9 mouse cellular contexts compared by ENCODE assay signal in the genomic region with DNA sequence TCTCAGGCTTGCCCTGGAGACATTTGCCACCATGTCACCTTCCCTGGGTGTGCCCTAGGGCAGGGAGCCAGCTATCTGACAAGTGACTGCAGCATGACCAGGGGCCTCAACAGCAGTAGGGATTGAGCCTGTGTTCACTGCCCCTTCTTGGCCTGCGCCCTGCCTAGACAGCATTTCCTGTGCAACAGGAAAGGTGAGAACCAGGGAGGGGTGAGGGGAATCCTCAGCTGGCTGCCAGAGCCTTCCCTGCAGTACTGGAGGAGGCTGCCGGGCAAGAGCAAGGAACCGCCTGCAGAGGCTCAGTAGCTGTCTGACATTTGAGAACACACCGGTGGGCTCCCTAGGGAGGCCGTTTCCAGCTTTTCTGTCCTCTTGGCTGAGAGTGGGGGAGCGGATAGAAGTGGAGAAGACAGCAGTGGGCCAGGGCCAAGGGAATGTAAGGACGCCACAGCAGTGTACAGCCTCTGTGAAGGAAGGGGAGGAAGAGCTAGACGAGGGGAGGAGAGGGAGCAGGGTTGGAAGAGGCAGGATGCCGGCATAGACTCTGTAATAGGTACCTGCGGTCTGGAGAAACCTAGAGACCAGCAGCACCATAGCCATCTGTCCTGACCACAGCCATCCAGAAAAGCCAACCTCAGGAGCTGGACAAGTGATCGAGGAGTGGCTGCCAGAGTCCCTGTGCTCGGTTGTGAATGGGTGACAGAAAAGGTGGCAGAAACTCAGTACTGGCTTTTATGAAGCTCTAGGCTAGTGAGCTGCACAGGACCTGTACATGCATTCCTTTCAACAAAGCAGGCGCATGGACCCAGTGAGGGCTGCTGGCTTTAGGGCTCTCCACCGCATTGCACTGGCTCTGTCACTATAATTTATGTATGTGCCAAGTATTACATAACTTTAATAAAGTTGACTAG. TPM values are rescaled to one million over a fixed set of nuclear protein-coding genes. Genes with fewer than 3 reads are reported as not detected.
DNase-seq lines count a peak whose midpoint lies in the region; ATAC-seq and TF ChIP-seq lines count a peak whose summit lies in the region.
"Had no signal": no experiment of that assay in that cellular context is flagged by ENCODE, and none has a peak within 500 bp of the region (broad histone marks: within the 10 kb centered on the region; RNA-seq: fewer than 3 reads in every experiment).

No protein-coding gene starts in this region.

- peak overlapping the region; percentile 38 for H3K4me2 ChIP-seq in embryonic facial prominence, embryonic 13.5 days
- H3K4me2 ChIP-seq in heart, embryonic 12.5 days = peak overlapping the region; percentile 19
- peak overlapping the region; percentile 36 for H3K4me2 ChIP-seq in kidney, embryonic 15.5 days

- no peak for DNase-seq in testis, postnatal 14 days (ENCODE audit: low spot score)
- DNase-seq in lung, postnatal 10 days = peak; percentile 85
- DNase-seq in layer of hippocampus, adult 18-20 months (ENCODE audit: low spot score in 2 of 2) = no peak

- TF ChIP-seq CTCF in testis, adult 2 months (IDR thresholded peaks at IDR 0.05; ENCODE audit: control insufficient read depth, insufficient read depth, insufficient replicate concordance, low read depth, low read length) = no peak
- TF ChIP-seq CTCF in small intestine, adult 2 months (IDR thresholded peaks at IDR 0.05; ENCODE audit: extremely low read depth, insufficient read length, insufficient replicate concordance, low read depth, low read length) = no peak

- TF ChIP-seq POLR2A in testis, adult 2 months (IDR thresholded peaks at IDR 0.05; ENCODE audit: control insufficient read depth, low read depth, low read length) = no peak
- no peak for TF ChIP-seq POLR2A in small intestine, adult 2 months (IDR thresholded peaks at IDR 0.05; ENCODE audit: low read depth, low read length)

- H3K9ac ChIP-seq in embryonic facial prominence, embryonic 13.5 days = peak overlapping the region; percentile 52
- H3K9ac ChIP-seq in heart, embryonic 12.5 days = peak overlapping the region; percentile 53; the same call in 1 of the 2 replicates
- H3K9ac ChIP-seq in kidney, embryonic 15.5 days = no peak overlapping the region

- H3K27me3 ChIP-seq in testis, adult 2 months (ENCODE audit: control insufficient read depth, insufficient read depth, low read length) = no peaks in the 10 kb centered on the region
- no peaks in the 10 kb centered on the region for H3K27me3 ChIP-seq in embryonic facial prominence, embryonic 13.5 days
- H3K27me3 ChIP-seq in heart, embryonic 12.5 days (replicated peaks) = no peaks in the 10 kb centered on the region
- no peaks in the 10 kb centered on the region for H3K27me3 ChIP-seq in kidney, embryonic 15.5 days
- H3K27me3 ChIP-seq in small intestine, adult 2 months (ENCODE audit: control insufficient read depth, insufficient read depth, low read length) = no peaks in the 10 kb centered on the region

- H3K36me3 ChIP-seq in testis, adult 2 months (ENCODE audit: control insufficient read depth, insufficient read depth, low read length) = peaks cover 2% of the 10 kb centered on the region; the same call in 1 of the 2 replicates
- H3K36me3 ChIP-seq in embryonic facial prominence, embryonic 13.5 days = peaks cover 42% of the 10 kb centered on the region
- peaks cover 42% of the 10 kb centered on the region for H3K36me3 ChIP-seq in heart, embryonic 12.5 days
- H3K36me3 ChIP-seq in kidney, embryonic 15.5 days = peaks cover 42% of the 10 kb centered on the region
- peaks cover 42% of the 10 kb centered on the region for H3K36me3 ChIP-seq in small intestine, adult 2 months (ENCODE audit: control insufficient read depth, insufficient read depth, low read length)

- H3K4me3 ChIP-seq in testis, adult 2 months (ENCODE audit: control insufficient read depth, low read depth, low read length) = no peak overlapping the region
- H3K4me3 ChIP-seq in embryonic facial prominence, embryonic 13.5 days = no peak overlapping the region
- H3K4me3 ChIP-seq in heart, embryonic 12.5 days = no peak overlapping the region
- H3K4me3 ChIP-seq in kidney, embryonic 15.5 days (replicated peaks) = no peak overlapping the region
- H3K4me3 ChIP-seq in small intestine, adult 2 months (ENCODE audit: low read depth, low read length) = no peak overlapping the region

- peaks cover under 1% of the 10 kb centered on the region for H3K4me1 ChIP-seq in testis, adult 2 months (ENCODE audit: control insufficient read depth, insufficient read depth, low read length)
- peaks cover 33% of the 10 kb centered on the region for H3K4me1 ChIP-seq in embryonic facial prominence, embryonic 13.5 days
- H3K4me1 ChIP-seq in heart, embryonic 12.5 days (replicated peaks) = peaks cover 30% of the 10 kb centered on the region
- H3K4me1 ChIP-seq in kidney, embryonic 15.5 days = peaks cover 34% of the 10 kb centered on the region
- peaks cover 2% of the 10 kb centered on the region; the same call in 1 of the 2 replicates for H3K4me1 ChIP-seq in small intestine, adult 2 months (ENCODE audit: control insufficient read depth, insufficient read depth, insufficient read length, low read length)

- 24% methylated on average over 14 of the region's 14 CpGs for WGBS in embryonic facial prominence, embryonic 13.5 days
- WGBS in heart, embryonic 12.5 days = 24% methylated on average over 14 of the region's 14 CpGs
- WGBS in kidney, embryonic 15.5 days = 19% methylated on average over 14 of the region's 14 CpGs
- 57% methylated on average over 14 of the region's 14 CpGs for WGBS in small intestine, adult 2 months

- no peaks in the 10 kb centered on the region for H3K9me3 ChIP-seq in embryonic facial prominence, embryonic 13.5 days
- H3K9me3 ChIP-seq in heart, embryonic 12.5 days (replicated peaks) = no peaks in the 10 kb centered on the region
- no peaks in the 10 kb centered on the region for H3K9me3 ChIP-seq in kidney, embryonic 15.5 days (replicated peaks)

- peak; percentile 58; the same call in 1 of the 2 replicates for ATAC-seq in embryonic facial prominence, embryonic 13.5 days (ENCODE audit: insufficient number of reproducible peaks, insufficient read depth, low FRiP score, low TSS enrichment, low read depth)
- ATAC-seq in heart, embryonic 12.5 days (ENCODE audit: insufficient number of reproducible peaks, low FRiP score) = peak; percentile 69
- ATAC-seq in kidney, embryonic 15.5 days (replicated peaks; ENCODE audit: low FRiP score) = peak; percentile 80

- H3K27ac ChIP-seq in testis, adult 2 months (ENCODE audit: control insufficient read depth, insufficient read depth, low read depth, low read length) = peak overlapping the region; percentile 22
- H3K27ac ChIP-seq in embryonic facial prominence, embryonic 13.5 days = peak overlapping the region; percentile 93
- peak overlapping the region; percentile 74 for H3K27ac ChIP-seq in heart, embryonic 12.5 days (ENCODE audit: poor library complexity, severe bottlenecking)
- H3K27ac ChIP-seq in kidney, embryonic 15.5 days = peak overlapping the region; percentile 85
- H3K27ac ChIP-seq in small intestine, adult 2 months (ENCODE audit: insufficient read depth, low read depth, low read length) = peak overlapping the region; percentile 36; the same call in 1 of the 2 replicates
- H3K27ac ChIP-seq: macrophage had no signal

RNA-seq across cellular contexts. Expression of a gene that starts 8.7 kb away (rescaled TPM):
- 609 and 709 TPM in 2 replicates for polyA plus RNA-seq in testis, adult 2 months (2012; rRNA removed)
- polyA plus RNA-seq in embryonic facial prominence, embryonic 13.5 days (2015; fragmentation: Nextera tagmentation; extraction: Ambion mirVana) = 5,258 and 5,388 TPM in 2 replicates
- polyA plus RNA-seq in heart, embryonic 12.5 days (2016; fragmentation: Nextera tagmentation; extraction: Ambion mirVana) = 4,539 and 4,606 TPM in 2 replicates
- polyA plus RNA-seq in kidney, embryonic 15.5 days (2015; fragmentation: Nextera tagmentation; extraction: Ambion mirVana) = 5,533 and 6,211 TPM in 2 replicates
- polyA plus RNA-seq in small intestine, adult 2 months (2012; rRNA removed) = 275 and 276 TPM in 2 replicates
- total RNA-seq in layer of hippocampus, adult 18-20 months (2021) = 1,000 to 10,000 TPM; 1,682 to 1,687 TPM

RNA-seq across cellular contexts. Expression of a gene that starts 17.6 kb away (rescaled TPM):
- 159 and 160 TPM in 2 replicates for polyA plus RNA-seq in testis, adult 2 months (2012; rRNA removed)
- 11.2 and 12.4 TPM in 2 replicates for polyA plus RNA-seq in embryonic facial prominence, embryonic 13.5 days (2015; fragmentation: Nextera tagmentation; extraction: Ambion mirVana)
- polyA plus RNA-seq in heart, embryonic 12.5 days (2016; fragmentation: Nextera tagmentation; extraction: Ambion mirVana) = 7.0 and 7.5 TPM in 2 replicates
- polyA plus RNA-seq in kidney, embryonic 15.5 days (2015; fragmentation: Nextera tagmentation; extraction: Ambion mirVana) = 11.4 and 12.4 TPM in 2 replicates
- 68.7 and 85.9 TPM in 2 replicates for polyA plus RNA-seq in small intestine, adult 2 months (2012; rRNA removed)
- total RNA-seq in layer of hippocampus, adult 18-20 months (2021) = 100 to 1,000 TPM; 169 to 174 TPM

RNA-seq across cellular contexts. Expression of a gene that starts 37.7 kb away (rescaled TPM):
- 26.2 and 30.5 TPM in 2 replicates for polyA plus RNA-seq in testis, adult 2 months (2012; rRNA removed)
- 656 and 746 TPM in 2 replicates for polyA plus RNA-seq in embryonic facial prominence, embryonic 13.5 days (2015; fragmentation: Nextera tagmentation; extraction: Ambion mirVana)
- polyA plus RNA-seq in heart, embryonic 12.5 days (2016; fragmentation: Nextera tagmentation; extraction: Ambion mirVana) = 306 TPM in 2 replicates
- polyA plus RNA-seq in kidney, embryonic 15.5 days (2015; fragmentation: Nextera tagmentation; extraction: Ambion mirVana) = 552 and 602 TPM in 2 replicates
- polyA plus RNA-seq in small intestine, adult 2 months (2012; rRNA removed) = 63.8 and 141 TPM in 2 replicates
- total RNA-seq in layer of hippocampus, adult 18-20 months (2021) = 10 to 100 TPM; 36.3 to 45.4 TPM

Comparison
In these comparisons a context has a peak if more than half of its experiments do, and no peak if none do; other contexts are left out.
1. H3K27ac ChIP-seq: peak in every context shown above with its lines; median percentile 93 in embryonic facial prominence, embryonic 13.5 days; 85 in kidney, embryonic 15.5 days; 74 in heart, embryonic 12.5 days; 36 in small intestine, adult 2 months; 22 in testis, adult 2 months.